Mouse (Mus musculus) lung, adult 2 months (tissue): Measurements from ENCODE around the gene Ide. TPM values are rescaled to one million over a fixed set of nuclear protein-coding genes. Genes with fewer than 3 reads are reported as not detected.

ENCODE experiments used
- DNase-seq: peaks from one replicate; pipeline ENCODE4 v3.0.0; 2022
- H3K4me1 ChIP-seq: fragments of 200-500 bp; 2 replicates; pipeline ENCODE4 v1.6.1; 2011; ENCODE audit warnings: low read length; ENCODE audit not compliant: control insufficient read depth, insufficient read depth
- H3K4me3 ChIP-seq: fragments of 200-500 bp; replicated peaks from 2 replicates; pipeline ENCODE3; 2011; ENCODE audit warnings: low read depth, mild to moderate bottlenecking, control low read depth, low read length; ENCODE audit errors: extremely low read depth
- CTCF ChIP-seq: fragments of 200-500 bp; IDR thresholded peaks from 2 replicates; pipeline ENCODE4 v1.5.1; 2011; ENCODE audit warnings: mild to moderate bottlenecking, low read length, control low read depth; ENCODE audit not compliant: insufficient read depth
- POLR2A ChIP-seq: fragments of 200-500 bp; IDR thresholded peaks from 2 replicates; pipeline ENCODE4 v1.6.1; 2011; ENCODE audit warnings: low read depth, mild to moderate bottlenecking, control low read depth, low read length, borderline replicate concordance; ENCODE audit errors: extremely low read depth
- WGBS: fragments of 180-500 bp; shearing (Covaris S2); methylation state at CpG from one replicate; pipeline ENCODE4 v1.1.7; 2018; 5-methylcytosine and 5-hydroxymethylcytosine counted together
- polyA plus RNA-seq: library from polyadenylated mRNA; depleted of rRNA; stranded (reverse); fragments of >200 nt; gene quantifications from 2 replicates; pipeline ENCODE4 v1.2.3, GENCODE M21; 2012

Gene Ide
- polyA plus RNA-seq, 1 experiment = 34.9 TPM

DNA sequence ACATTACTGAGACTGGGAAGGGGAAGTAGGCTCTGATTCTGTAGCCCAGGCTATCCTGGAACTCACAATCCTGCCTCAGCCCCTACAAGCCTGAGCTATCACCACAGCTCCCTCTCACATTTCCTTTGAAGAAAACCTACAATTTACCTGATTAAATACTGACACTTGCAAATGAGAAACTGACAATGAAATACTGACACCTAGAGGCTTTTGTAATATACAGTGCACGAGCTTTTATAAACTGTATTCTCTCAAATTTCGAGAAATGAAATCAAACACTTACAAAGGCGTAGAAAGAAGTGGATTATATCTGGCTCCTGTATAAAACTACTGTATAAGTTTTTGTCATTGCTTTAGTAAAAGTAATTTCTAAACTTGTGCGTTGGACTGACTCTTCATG lies 27.5 kb downstream of the Ide start:
- 83% methylated on average over 4 of the region's 4 CpGs for WGBS
- DNase-seq = no peak
- TF ChIP-seq POLR2A (no peak), CTCF (no peak)
- Histone ChIP-seq H3K4me1 (no peaks in the 10 kb centered on the region), H3K4me3 (no peak overlapping the region)

DNA sequence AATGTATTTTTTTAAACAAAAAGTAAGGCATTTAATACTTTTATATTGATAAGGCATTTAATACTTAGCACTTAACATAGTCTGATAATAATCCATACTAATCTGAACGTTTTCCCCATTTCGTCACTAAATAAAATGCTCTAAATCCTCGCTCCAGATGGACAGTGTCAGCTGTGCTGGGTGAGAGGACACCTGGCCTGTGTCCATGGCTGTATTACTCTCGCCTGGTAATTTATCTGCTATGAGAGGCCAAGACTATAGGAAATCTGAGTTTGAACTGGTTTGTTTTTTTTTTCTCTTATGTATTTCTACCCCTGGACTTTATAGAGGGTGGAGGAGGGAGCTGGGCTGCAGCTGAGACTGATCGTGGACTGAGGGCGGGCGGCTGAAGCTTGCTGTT lies 28.7 kb downstream of the Ide start:
- Histone ChIP-seq H3K4me1 (no peaks in the 10 kb centered on the region), H3K4me3 (no peak overlapping the region)
- no peak for DNase-seq
- 85% methylated on average over 7 of the region's 7 CpGs for WGBS
- TF ChIP-seq POLR2A (no peak), CTCF (no peak)

DNA sequence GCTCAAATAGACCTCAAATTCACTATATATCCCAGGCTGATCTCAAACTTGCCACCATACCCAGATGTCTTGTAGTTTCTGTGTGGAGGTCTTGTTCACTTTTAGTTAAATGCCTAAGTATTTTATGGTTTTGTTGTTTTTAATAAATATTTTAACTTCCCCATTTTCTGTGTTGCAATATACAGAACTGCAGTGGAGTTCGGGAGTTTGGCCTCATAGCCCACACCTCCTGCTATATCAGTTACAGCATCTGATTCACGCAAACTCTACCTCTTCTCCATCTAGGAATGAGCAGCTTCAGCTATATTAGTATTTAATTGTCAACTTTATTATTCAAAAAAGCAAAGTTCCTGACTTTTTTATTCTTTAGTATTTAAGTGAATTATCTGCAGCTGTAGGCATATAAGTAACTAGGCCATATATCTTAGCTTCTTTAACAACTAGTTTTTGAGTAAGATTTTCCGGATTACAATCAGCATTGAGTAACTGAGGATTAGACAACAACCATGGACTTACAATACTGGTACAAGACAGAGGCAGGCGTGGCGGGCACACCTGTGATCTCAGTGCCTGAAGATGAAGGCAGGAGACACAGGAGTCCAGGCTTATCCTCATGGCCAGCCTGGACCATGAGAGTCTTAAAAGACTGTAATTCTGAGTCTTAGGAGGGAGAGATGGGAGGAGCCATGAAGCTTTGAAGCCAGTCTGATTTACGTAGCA lies 29.7 kb downstream of the Ide start:
- no peak for DNase-seq
- TF ChIP-seq POLR2A (no peak), CTCF (no peak)
- Histone ChIP-seq H3K4me3 (no peak overlapping the region), H3K4me1 (peaks cover 3% of the 10 kb centered on the region)
- WGBS = 88% methylated on average over 6 of the region's 6 CpGs

DNA sequence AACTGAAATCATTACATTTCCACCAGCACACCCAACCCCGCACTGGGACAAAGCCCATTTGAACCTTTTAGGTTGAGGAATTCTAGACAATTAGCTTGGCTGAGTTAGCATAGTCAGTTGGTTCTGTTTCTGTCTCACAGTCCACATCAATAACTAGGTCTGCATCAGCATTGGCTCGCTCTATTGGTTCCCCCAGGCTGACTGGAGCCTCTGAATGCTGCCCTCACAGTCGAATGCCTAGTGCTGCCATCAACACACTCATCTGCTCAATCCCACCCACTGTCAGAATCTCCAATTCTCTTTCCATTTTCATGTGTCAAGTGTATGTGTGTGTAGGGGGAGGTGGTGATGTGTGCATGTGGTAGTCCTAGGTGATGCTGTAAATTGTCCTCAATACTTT lies 31.5 kb downstream of the Ide start:
- peaks cover 3% of the 10 kb centered on the region for H3K4me1 ChIP-seq
- H3K4me3 ChIP-seq = no peak overlapping the region
- DNase-seq = no peak
- TF ChIP-seq CTCF (no peak), POLR2A (no peak)
- WGBS = 93% methylated on average over 3 of the region's 3 CpGs

DNA sequence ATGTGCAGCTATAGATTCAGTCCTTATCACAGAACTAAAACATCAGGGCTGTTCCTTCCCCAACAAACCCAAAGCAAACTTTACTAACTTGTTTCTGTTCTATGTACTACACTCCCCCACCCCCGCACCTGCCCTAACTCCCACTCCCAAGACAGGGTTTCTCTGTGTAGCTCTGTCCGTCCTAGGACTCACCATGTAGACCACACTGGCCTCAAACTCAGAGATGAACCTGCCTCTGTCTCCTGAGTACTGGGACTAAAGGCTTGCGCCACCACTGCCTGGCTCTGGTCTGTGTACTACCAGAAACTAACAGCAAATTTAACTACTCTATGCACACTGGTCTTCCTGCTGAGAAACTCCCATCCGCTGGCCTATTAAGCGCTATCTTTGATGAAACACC lies 32.8 kb downstream of the Ide start:
- no peak for DNase-seq
- WGBS = 96% methylated on average over 5 of the region's 5 CpGs
- Histone ChIP-seq H3K4me3 (no peak overlapping the region), H3K4me1 (peaks cover 3% of the 10 kb centered on the region)
- TF ChIP-seq POLR2A (no peak), CTCF (no peak)

DNA sequence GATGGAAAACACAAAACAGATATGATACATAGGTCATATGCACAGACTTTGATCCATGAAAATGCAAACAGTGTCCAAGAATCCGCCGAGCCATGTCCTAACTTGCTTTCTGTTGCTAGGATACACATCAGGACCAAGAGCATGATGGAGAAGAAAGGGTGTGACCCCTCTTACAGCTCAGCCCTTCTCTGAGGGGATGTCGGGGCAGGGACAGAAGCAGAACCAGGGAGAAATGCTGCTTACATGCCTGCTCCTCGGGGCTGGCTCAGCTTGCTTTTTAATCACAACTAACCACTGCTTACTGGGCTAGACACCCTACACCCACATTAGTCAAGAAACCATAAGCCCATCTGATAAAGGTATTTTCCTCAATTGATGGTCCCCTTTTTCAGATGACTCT lies 33.6 kb downstream of the Ide start:
- TF ChIP-seq CTCF (no peak), POLR2A (no peak)
- H3K4me1 ChIP-seq = peaks cover 3% of the 10 kb centered on the region
- 61% methylated on average over 4 of the region's 4 CpGs for WGBS
- no peak overlapping the region for H3K4me3 ChIP-seq
- DNase-seq = no peak

DNA sequence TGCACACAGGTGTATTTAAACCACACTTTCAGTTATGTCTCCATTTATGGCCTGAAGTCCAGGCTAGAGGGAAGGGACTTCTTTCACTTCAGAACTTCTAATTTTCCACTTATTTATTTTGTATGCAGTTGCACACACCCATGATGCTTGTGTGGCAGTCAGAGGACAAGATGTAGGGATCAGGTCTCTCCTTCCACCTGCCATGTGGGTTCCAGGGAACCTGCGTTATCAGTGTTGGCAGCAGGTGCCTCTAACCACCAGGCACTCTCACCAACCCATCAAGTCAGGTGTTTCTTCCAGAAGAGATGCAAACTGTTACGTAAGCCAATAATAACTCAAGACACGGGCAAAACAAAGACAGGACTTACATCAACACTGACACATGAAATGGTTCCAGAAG lies 35.9 kb downstream of the Ide start:
- no peak for DNase-seq
- Histone ChIP-seq H3K4me1 (peaks cover 3% of the 10 kb centered on the region), H3K4me3 (no peak overlapping the region)
- TF ChIP-seq POLR2A = no peak
- no peak for TF ChIP-seq CTCF
- WGBS = 81% methylated on average over 3 of the region's 3 CpGs

DNA sequence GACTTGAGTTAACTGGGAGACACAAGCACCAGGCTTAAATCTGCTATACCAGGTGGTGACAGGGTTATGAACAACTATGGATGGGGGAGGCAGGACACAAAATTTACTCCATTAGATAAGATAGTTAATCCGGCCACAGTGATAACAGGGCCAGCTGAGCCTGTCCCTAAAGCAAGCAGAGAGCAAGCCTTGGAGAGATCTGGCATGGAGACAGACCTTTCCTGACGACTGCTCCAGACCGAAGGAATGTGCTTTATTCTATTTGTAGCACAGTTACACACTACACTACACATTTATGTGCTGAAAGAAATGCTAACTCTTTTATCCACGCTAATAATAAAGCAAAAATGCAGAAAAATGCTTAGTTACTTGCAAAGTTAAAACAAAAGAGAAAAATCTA lies 46.0 kb downstream of the Ide start:
- DNase-seq = no peak
- Histone ChIP-seq H3K4me1 (no peaks in the 10 kb centered on the region), H3K4me3 (no peak overlapping the region)
- TF ChIP-seq POLR2A = no peak
- TF ChIP-seq CTCF = no peak
- WGBS = 73% methylated on average over 4 of the region's 4 CpGs

DNA sequence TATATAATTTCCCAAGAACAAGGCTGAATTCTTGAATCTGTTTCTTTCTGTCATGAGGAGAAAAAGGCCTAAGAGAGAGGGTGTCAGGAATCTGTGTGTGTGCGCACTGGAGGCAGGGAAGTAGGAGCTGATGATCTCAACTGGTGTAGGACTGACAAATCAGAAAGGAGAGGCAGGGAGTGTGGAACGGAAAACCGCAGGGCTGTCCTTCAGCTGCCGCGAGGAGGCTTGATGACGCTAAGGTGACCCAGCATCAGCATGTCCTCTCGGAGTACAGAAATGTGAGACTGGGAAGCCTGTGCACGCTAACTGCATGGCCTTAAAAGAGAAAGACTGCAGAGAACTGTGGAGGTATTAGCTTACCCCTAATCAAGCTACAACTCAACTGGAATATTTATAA lies 46.7 kb downstream of the Ide start:
- H3K4me3 ChIP-seq = no peak overlapping the region
- no peaks in the 10 kb centered on the region for H3K4me1 ChIP-seq
- no peak for DNase-seq
- 77% methylated on average over 8 of the region's 8 CpGs for WGBS
- TF ChIP-seq CTCF = no peak
- no peak for TF ChIP-seq POLR2A

DNA sequence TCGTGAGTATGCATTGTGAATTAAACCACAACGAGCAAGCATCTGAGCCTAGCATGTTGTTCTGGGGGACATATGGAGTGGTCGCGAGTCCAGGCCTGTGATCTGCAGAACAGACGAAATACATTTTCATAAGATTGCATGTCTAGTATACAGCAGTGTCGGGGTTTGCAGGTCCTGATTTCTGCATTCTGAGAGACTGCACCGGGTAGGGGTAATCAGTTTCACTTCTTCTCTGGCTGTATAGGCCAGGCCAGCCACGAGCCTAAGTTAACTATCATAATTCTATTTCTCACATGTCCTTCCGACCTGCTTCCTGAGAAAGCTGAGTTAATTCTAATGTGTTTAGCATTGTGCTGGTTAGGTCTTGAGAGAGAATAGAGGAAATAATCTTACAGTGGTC lies 52.9 kb downstream of the Ide start:
- H3K4me3 ChIP-seq = no peak overlapping the region
- 90% methylated on average over 9 of the region's 9 CpGs for WGBS
- no peak for TF ChIP-seq CTCF
- TF ChIP-seq POLR2A = no peak
- DNase-seq = no peak
- H3K4me1 ChIP-seq = no peaks in the 10 kb centered on the region
